Mouse (Mus musculus) ES-CJ7 (cell line): ENCODE data around the gene Lancl1.

ENCODE experiments used
- DNase-seq: peaks from one replicate; pipeline ENCODE4 v3.0.0; 2011; ENCODE audit warnings: low read depth, low spot score

The Lancl1 gene

GRCm38 (mm10) chr1:67038246-67038987, at the start of gene Lancl1:
Gene Lancl1, minus strand, starts transcription at chr1:67038872.
- DNase-seq: peak; percentile 86

- DNase-seq: no peak
Measured at GRCm38 (mm10) chr1:67079146-67079545, 40.5 kb upstream of the Lancl1 start.

GRCm38 (mm10) chr1:67078666-67079065, 40.0 kb upstream of the Lancl1 start:
- DNase-seq: no peak

- no peak for DNase-seq
Measured at GRCm38 (mm10) chr1:67077739-67078138, 39.1 kb upstream of the Lancl1 start.

GRCm38 (mm10) chr1:67067561-67067960, 28.9 kb upstream of the Lancl1 start:
- no peak for DNase-seq

GRCm38 (mm10) chr1:67065347-67066270, 26.9 kb upstream of the Lancl1 start:
- DNase-seq: no peak

GRCm38 (mm10) chr1:67061456-67062085, 22.9 kb upstream of the Lancl1 start:
- peak; percentile 87 for DNase-seq

GRCm38 (mm10) chr1:67055816-67056215, 17.1 kb upstream of the Lancl1 start:
- no peak for DNase-seq

- no peak for DNase-seq
Measured at GRCm38 (mm10) chr1:67052721-67053120, 14.0 kb upstream of the Lancl1 start.

GRCm38 (mm10) chr1:67049600-67049999, 10.9 kb upstream of the Lancl1 start:
- DNase-seq: no peak

- no peak for DNase-seq
Measured at GRCm38 (mm10) chr1:67048696-67049095, 10.0 kb upstream of the Lancl1 start.

- DNase-seq: no peak
Measured at GRCm38 (mm10) chr1:67045100-67045499, 6.4 kb upstream of the Lancl1 start.

GRCm38 (mm10) chr1:67042583-67042982, 3.9 kb upstream of the Lancl1 start:
- no peak for DNase-seq

GRCm38 (mm10) chr1:67039083-67039482, 411 bp upstream of the Lancl1 start:
- DNase-seq: no peak

GRCm38 (mm10) chr1:67037198-67037597, 1.5 kb downstream of the Lancl1 start:
- DNase-seq: no peak

- no peak for DNase-seq
Measured at GRCm38 (mm10) chr1:67033278-67033677, 5.4 kb downstream of the Lancl1 start.

- DNase-seq: no peak
Measured at GRCm38 (mm10) chr1:67026927-67027511, 11.7 kb downstream of the Lancl1 start.

- DNase-seq: no peak
Measured at GRCm38 (mm10) chr1:67026142-67026541, 12.5 kb downstream of the Lancl1 start.

- DNase-seq: no peak
Measured at GRCm38 (mm10) chr1:67022767-67023166, 15.9 kb downstream of the Lancl1 start.

- DNase-seq: no peak
Measured at GRCm38 (mm10) chr1:67022051-67022450, 16.6 kb downstream of the Lancl1 start.

- DNase-seq: peak; percentile 5
Measured at GRCm38 (mm10) chr1:67020637-67021161, 18.0 kb downstream of the Lancl1 start.
